Mouse (Mus musculus) CH12.LX (cell line): ENCODE data around the gene Slc5a12. TPM values are rescaled to one million over a fixed set of nuclear protein-coding genes. Genes with fewer than 3 reads are reported as not detected.

Source experiments
- DNase-seq: peaks from one replicate; pipeline ENCODE4 v3.0.0-alpha.2; 2013; ENCODE audit errors: extremely low read depth
- H3K27ac ChIP-seq: 2 replicates; pipeline ENCODE4 v1.5.1; 2012; ENCODE audit warnings: low read depth, mild to moderate bottlenecking, control low read depth, moderate library complexity; ENCODE audit not compliant: insufficient read depth
- H3K27me3 ChIP-seq: replicated peaks from 2 replicates; pipeline ENCODE3; 2012; ENCODE audit warnings: inconsistent platforms
- H3K36me3 ChIP-seq, 2 experiments: replicated peaks in 1 of 2; 2 replicates each; pipeline versions ENCODE3 to v1.6.1; 2012; ENCODE audit warnings: inconsistent platforms in 1 of 2, low read length in 1 of 2, mild to moderate bottlenecking in 1 of 2, mixed read lengths in 1 of 2, moderate library complexity in 1 of 2; ENCODE audit not compliant: control insufficient read depth in 1 of 2, insufficient read depth in 1 of 2
- H3K4me1 ChIP-seq, 2 experiments: 2 replicates each; pipeline ENCODE4 v1.6.1; 2012; ENCODE audit warnings: inconsistent platforms in 1 of 2, moderate library complexity in 1 of 2; ENCODE audit not compliant: insufficient read depth in 2 of 2, control insufficient read depth in 1 of 2
- H3K4me2 ChIP-seq: 2 replicates; pipeline ENCODE4 v1.6.1; 2012; ENCODE audit warnings: low read depth, mild to moderate bottlenecking, control low read depth; ENCODE audit not compliant: poor library complexity, insufficient read depth, severe bottlenecking
- H3K4me3 ChIP-seq, 3 experiments: fragments of 150-350 bp in 1 of 3; sonication (generic) in 1 of 3; replicated peaks in 1 of 3; 2 replicates each; pipeline versions ENCODE3 to v1.5.1; 2011 to 2012; ENCODE audit warnings: low read depth in 2 of 3, low read length in 2 of 3, mild to moderate bottlenecking in 2 of 3, moderate library complexity in 2 of 3, control low read depth in 1 of 3, improper control_type of control experiment in 1 of 3, inconsistent platforms in 1 of 3, mixed read lengths in 1 of 3; ENCODE audit not compliant: poor library complexity in 1 of 3
- H3K79me2 ChIP-seq: replicated peaks from 2 replicates; pipeline ENCODE4 v1.6.1; 2012; ENCODE audit warnings: mild to moderate bottlenecking, moderate library complexity; ENCODE audit not compliant: control insufficient read depth, poor library complexity, insufficient read depth, severe bottlenecking; ENCODE audit errors: extremely low read depth
- H3K9ac ChIP-seq: 2 replicates; pipeline ENCODE4 v1.6.1; 2012; ENCODE audit warnings: low read depth, mild to moderate bottlenecking, control low read depth, moderate library complexity; ENCODE audit not compliant: insufficient read depth
- H3K9me3 ChIP-seq: replicated peaks from 2 replicates; pipeline ENCODE3; 2012; ENCODE audit warnings: low read length, inconsistent platforms, mixed read lengths
- CHD1 ChIP-seq: IDR thresholded peaks from 2 replicates; pipeline ENCODE4 v1.6.1; 2012; ENCODE audit warnings: low read depth, low read length, improper control_type of control experiment, inconsistent platforms
- CHD2 ChIP-seq: IDR thresholded peaks from 2 replicates; pipeline ENCODE4 v1.6.1; 2011; ENCODE audit warnings: low read length, improper control_type of control experiment
- CTCF ChIP-seq, 2 experiments: IDR thresholded peaks in 1 of 2; conservative IDR thresholded peaks in 1 of 2; 2 replicates each; pipeline ENCODE4 v1.5.1; 2011 to 2012; ENCODE audit warnings: low read depth in 2 of 2, low read length in 2 of 2, improper control_type of control experiment in 1 of 2, inconsistent platforms in 1 of 2, mild to moderate bottlenecking in 1 of 2, moderate library complexity in 1 of 2
- ELF1 ChIP-seq: IDR thresholded peaks from 2 replicates; pipeline ENCODE4 v1.6.1; 2014; ENCODE audit warnings: low read depth, mild to moderate bottlenecking, inconsistent platforms, low read length, improper control_type of control experiment
- ETS1 ChIP-seq: conservative IDR thresholded peaks from 2 replicates; pipeline ENCODE4 v1.6.1; 2012; ENCODE audit warnings: low read depth, mild to moderate bottlenecking, inconsistent platforms, low read length, improper control_type of control experiment, moderate library complexity
- GABPA ChIP-seq: IDR thresholded peaks from 2 replicates; pipeline ENCODE4 v1.6.1; 2012; ENCODE audit warnings: low read depth, low read length, improper control_type of control experiment, inconsistent platforms; ENCODE audit not compliant: insufficient replicate concordance
- IRF4 ChIP-seq: IDR thresholded peaks from 2 replicates; pipeline ENCODE4 v1.6.1; 2014; ENCODE audit warnings: low read depth, mild to moderate bottlenecking, inconsistent platforms, low read length, improper control_type of control experiment
- JUN ChIP-seq: IDR thresholded peaks from 2 replicates; pipeline ENCODE4 v1.6.1; 2011; ENCODE audit warnings: low read depth, mild to moderate bottlenecking, low read length, improper control_type of control experiment, moderate library complexity; ENCODE audit not compliant: insufficient read depth
- MAFK ChIP-seq: IDR thresholded peaks from 2 replicates; pipeline ENCODE4 v1.6.1; 2011; ENCODE audit warnings: low read length, improper control_type of control experiment; ENCODE audit not compliant: insufficient replicate concordance
- MAX ChIP-seq: IDR thresholded peaks from 2 replicates; pipeline ENCODE4 v1.6.1; 2011; ENCODE audit warnings: low read length, improper control_type of control experiment
- MXI1 ChIP-seq: IDR thresholded peaks from 2 replicates; pipeline ENCODE4 v1.6.1; 2011; ENCODE audit warnings: mild to moderate bottlenecking, low read depth, low read length, improper control_type of control experiment
- MYC ChIP-seq: IDR thresholded peaks from 2 replicates; pipeline ENCODE4 v1.6.1; 2011; ENCODE audit warnings: low read depth, mild to moderate bottlenecking, improper control_type of control experiment, low read length
- RAD21 ChIP-seq: IDR thresholded peaks from 2 replicates; pipeline ENCODE4 v1.6.1; 2011; ENCODE audit warnings: low read depth, mild to moderate bottlenecking, low read length, improper control_type of control experiment, moderate library complexity
- RCOR1 ChIP-seq: conservative IDR thresholded peaks from 2 replicates; pipeline ENCODE4 v1.6.1; 2012; ENCODE audit warnings: low read depth, mild to moderate bottlenecking, inconsistent platforms, low read length, improper control_type of control experiment
- SIN3A ChIP-seq: IDR thresholded peaks from 2 replicates; pipeline ENCODE4 v1.6.1; 2012; ENCODE audit warnings: low read length, improper control_type of control experiment, inconsistent platforms
- TCF12 ChIP-seq: IDR thresholded peaks from 2 replicates; pipeline ENCODE4 v1.6.1; 2014; ENCODE audit warnings: low read depth, mild to moderate bottlenecking, inconsistent platforms, low read length, improper control_type of control experiment
- UBTF ChIP-seq: IDR thresholded peaks from 2 replicates; pipeline ENCODE4 v1.6.1; 2012; ENCODE audit warnings: low read depth, mild to moderate bottlenecking, inconsistent platforms, low read length, improper control_type of control experiment, moderate library complexity
- USF1 ChIP-seq: IDR thresholded peaks from 2 replicates; pipeline ENCODE4 v1.6.1; 2014; ENCODE audit warnings: low read depth, mild to moderate bottlenecking, inconsistent platforms, low read length, improper control_type of control experiment
- USF2 ChIP-seq: conservative IDR thresholded peaks from 2 replicates; pipeline ENCODE4 v1.6.1; 2011; ENCODE audit warnings: low read depth, low read length, improper control_type of control experiment
- ZNF384 ChIP-seq: IDR thresholded peaks from 2 replicates; pipeline ENCODE4 v1.6.1; 2012; ENCODE audit warnings: low read depth, low read length, improper control_type of control experiment, inconsistent platforms
- dilution Hi-C: fragments of 300-500 bp; cut with MboI; formaldehyde crosslinking; loops from 2 replicates; pipeline ENCODE4 v1.14.3; 2020; ENCODE audit warnings: low sequenced_read_pairs; ENCODE audit not compliant: extremely low pct_unique_long_range_greater_than_20kb, extremely low pct_ligation_motif_present
- in situ Hi-C: fragments of 300-500 bp; cut with MboI; formaldehyde crosslinking; loops from 3 replicates; pipeline ENCODE4 v1.14.3; 2019; ENCODE audit warnings: low sequenced_read_pairs, low pct_ligation_motif_present, low pct_unique_long_range_greater_than_20kb, mixed read lengths
- polyA plus RNA-seq: library from polyadenylated mRNA; unstranded; fragments of >175 nt; gene quantifications from 2 replicates; pipeline ENCODE4 v1.2.1, GENCODE M21; 2012; ENCODE audit warnings: low read depth; ENCODE audit not compliant: insufficient read length
- total RNA-seq, 2 experiments: library from RNA; depleted of rRNA; stranded (reverse); fragments of 300-350 nt in 1 of 2; fragments of >200 nt in 1 of 2; gene quantifications; 2 replicates each; pipeline ENCODE4 v1.2.3; 2012 to 2014

The Slc5a12 gene
- total and polyA plus RNA-seq, 3 experiments: not detected

DNA sequence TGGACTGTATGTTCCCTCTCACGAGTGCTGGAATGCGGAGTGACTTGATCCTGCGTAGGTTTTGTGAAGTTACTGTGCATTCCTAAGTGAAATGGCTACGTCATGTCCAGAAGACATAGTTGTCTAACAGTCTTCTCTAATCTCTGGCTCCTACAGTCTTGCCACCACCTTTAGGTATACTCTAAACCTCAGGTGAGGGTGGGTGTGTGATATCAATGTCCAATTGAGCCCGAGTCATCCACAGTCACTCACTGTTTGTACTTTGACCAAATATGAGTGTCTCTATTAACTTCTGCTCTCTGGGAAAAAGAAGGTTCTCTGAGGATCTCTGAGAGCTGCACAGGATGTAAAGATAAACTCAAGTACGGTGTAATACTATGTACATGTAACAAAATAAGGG, 10.4 kb upstream of the Slc5a12 start:
- Histone ChIP-seq H3K36me3 (no peaks in the 10 kb centered on the region), H3K27ac (no peak overlapping the region), H3K79me2 (no peaks in the 10 kb centered on the region), H3K4me3 (no peak overlapping the region), H3K4me1 (no peaks in the 10 kb centered on the region), H3K4me2 (no peak overlapping the region), H3K9me3 (peaks cover 26% of the 10 kb centered on the region), H3K27me3 (no peaks in the 10 kb centered on the region), H3K9ac (no peak overlapping the region)
- in situ Hi-C loops (no loop called here), dilution Hi-C loops (no loop called here)
- no peak for TF ChIP-seq ELF1
- no peak for TF ChIP-seq MXI1
- no peak for TF ChIP-seq JUN
- no peak for TF ChIP-seq USF1
- no peak for TF ChIP-seq GABPA
- TF ChIP-seq CTCF (conservative IDR thresholded peaks at IDR 0.05 in 1 of 2, IDR thresholded peaks at IDR 0.05 in 1 of 2; ENCODE audit: low read depth in 2 of 2, low read length in 2 of 2): no peak
- DNase-seq: no peak

DNA sequence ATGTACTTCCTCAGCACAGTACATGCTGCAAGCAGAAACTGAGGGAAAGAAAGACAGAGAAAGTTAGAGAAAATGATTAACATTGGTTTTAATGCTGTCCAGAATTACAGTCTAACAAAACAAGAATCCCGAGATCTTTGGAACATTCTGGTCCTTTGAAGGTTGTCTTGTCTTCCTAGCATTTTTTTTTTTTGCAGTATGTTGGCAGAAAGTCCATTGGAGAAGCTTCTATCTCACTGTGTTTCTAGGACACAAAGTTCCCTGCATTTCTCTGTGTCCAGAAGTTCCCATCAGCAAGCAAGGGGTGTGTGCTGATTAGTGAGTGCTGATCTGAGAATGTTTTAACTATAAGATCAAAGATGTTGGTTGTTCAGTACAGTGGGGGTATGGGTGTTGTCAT, 7.1 kb upstream of the Slc5a12 start:
- H3K4me3 ChIP-seq: no peak overlapping the region
- no peaks in the 10 kb centered on the region for H3K36me3 ChIP-seq
- H3K4me2 ChIP-seq: no peak overlapping the region
- TF ChIP-seq TCF12 (no peak), GABPA (no peak), MAX (no peak), MAFK (no peak), USF2 (no peak), CHD1 (no peak), ETS1 (no peak), CHD2 (no peak), SIN3A (no peak), ZNF384 (no peak), CTCF (conservative IDR thresholded peaks at IDR 0.05 in 1 of 2, IDR thresholded peaks at IDR 0.05 in 1 of 2; ENCODE audit: low read depth in 2 of 2, low read length in 2 of 2) (no peak), RAD21 (no peak), IRF4 (no peak), UBTF (no peak), RCOR1 (no peak), MYC (no peak)
- dilution Hi-C loops (no loop called here), in situ Hi-C loops (no loop called here)
- H3K27ac ChIP-seq: no peak overlapping the region
- no peaks in the 10 kb centered on the region for H3K79me2 ChIP-seq
- no peak overlapping the region for H3K9ac ChIP-seq
- no peaks in the 10 kb centered on the region for H3K4me1 ChIP-seq
- H3K9me3 ChIP-seq: peaks cover 28% of the 10 kb centered on the region
- H3K27me3 ChIP-seq: no peaks in the 10 kb centered on the region
- no peak for DNase-seq
